Mouse (Mus musculus): ENCODE results near the gene Gm28041. TPM values are rescaled to one million over a fixed set of nuclear protein-coding genes. Genes with fewer than 3 reads are reported as not detected.
"Not testable (repeated sequence)": the region's sequence is repeated elsewhere in the genome, so short reads cannot be mapped to it uniquely, and the experiment has no call there.

The Gm28041 gene
- polyA plus RNA-seq (2015; fragmentation: Nextera tagmentation; extraction: Ambion mirVana) = 0.20 and 0.23 TPM in 2 replicates

DNA sequence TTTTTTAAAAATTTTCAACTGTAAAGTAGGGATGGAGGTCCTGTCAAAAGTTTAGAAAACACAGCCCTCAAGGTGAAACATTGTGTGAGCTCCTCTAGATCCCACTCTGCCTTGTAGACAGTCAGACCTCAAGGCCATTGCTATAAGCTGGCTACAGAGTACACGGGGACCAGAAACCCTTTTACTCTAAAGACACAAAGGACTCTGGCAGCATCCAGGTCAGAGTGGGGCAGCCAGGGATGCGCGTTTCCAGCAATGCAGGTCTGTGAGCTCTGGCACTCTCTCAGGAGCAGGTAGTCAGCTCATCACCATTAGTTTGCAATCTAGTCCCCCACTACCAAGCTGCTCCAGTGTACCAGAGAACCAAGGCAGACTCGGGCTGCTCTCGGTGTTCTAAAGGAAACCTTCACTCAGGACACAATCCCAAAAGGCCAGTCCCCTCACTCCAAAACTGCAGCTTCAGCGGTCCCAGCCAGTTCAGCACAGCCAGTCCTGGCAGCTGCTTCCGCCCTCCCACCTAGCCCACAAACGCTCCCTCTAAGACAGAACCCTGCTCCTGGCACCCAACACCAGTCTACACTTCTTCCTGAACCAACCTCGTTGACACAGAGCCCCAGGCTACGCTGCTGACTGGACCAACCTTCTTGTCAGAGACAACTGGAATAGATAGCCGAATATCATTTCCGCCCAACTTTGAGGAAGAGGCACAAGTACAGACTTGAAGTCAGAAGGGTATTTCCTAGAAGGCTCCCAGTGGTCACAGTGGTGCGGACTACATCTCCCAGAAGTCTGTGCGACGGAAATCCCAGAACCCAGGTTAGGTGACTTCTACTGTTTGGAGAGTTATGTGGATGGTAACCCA is at the start of gene Gm28041, which contains the start of gene Zfp456:
Gene Gm28041 (minus strand): TSS at position 684 of the 862 bp plus-strand sequence.
Gene Zfp456 (minus strand): TSS at position 761 of the 862 bp plus-strand sequence.
- 15% methylated on average over 13 of the region's 15 CpGs for WGBS
- H3K27ac ChIP-seq; H3K27me3 ChIP-seq (ENCODE audit: insufficient read depth, low read length); H3K9me3 ChIP-seq (replicated peaks; ENCODE audit: low read length); H3K36me3 ChIP-seq (ENCODE audit: insufficient read depth, low read length); H3K9ac ChIP-seq (ENCODE audit: low read depth, low read length); H3K4me1 ChIP-seq (replicated peaks; ENCODE audit: insufficient read depth, low read length): not testable (repeated sequence)
- DNase-seq (ENCODE audit: low spot score) (peak; percentile 82), ATAC-seq (replicated peaks; ENCODE audit: low FRiP score, low read depth) (peak; percentile 93)
- peak within 1 kb of the TSS; percentile 37 for H3K4me3 ChIP-seq (replicated peaks; ENCODE audit: low read depth, low read length)
- H3K4me2 ChIP-seq (ENCODE audit: low read length) = peak within 1 kb of the TSS; percentile 60

- WGBS = 90% methylated on average over 2 of the region's 2 CpGs
- H3K27me3 ChIP-seq (ENCODE audit: insufficient read depth, low read length) = not testable (repeated sequence)
Observed at GRCm38 (mm10) chr13:67422532-67422931, 47.0 kb upstream of the Gm28041 start.

GRCm38 (mm10) chr13:67421207-67421857 is 45.8 kb upstream of the Gm28041 start, which contains the start of gene Zfp459:
Gene Zfp459, minus strand, starts transcription at chr13:67421418.
- ATAC-seq (replicated peaks; ENCODE audit: low FRiP score, low read depth) (peak; percentile 81), DNase-seq (ENCODE audit: low spot score) (peak; percentile 58)
- Histone ChIP-seq H3K27me3 (ENCODE audit: insufficient read depth, low read length) (no peaks in the 10 kb centered on the region; the same call in 1 of the 2 replicates), H3K9ac (ENCODE audit: low read depth, low read length) (peak within 1 kb of the TSS; percentile 51), H3K27ac (no peak within 1 kb of the TSS), H3K9me3 (replicated peaks; ENCODE audit: low read length) (no peaks in the 10 kb centered on the region), H3K4me2 (ENCODE audit: low read length) (peak within 1 kb of the TSS; percentile 84), H3K4me1 (replicated peaks; ENCODE audit: insufficient read depth, low read length) (no peaks in the 10 kb centered on the region), H3K4me3 (replicated peaks; ENCODE audit: low read depth, low read length) (peak within 1 kb of the TSS; percentile 61), H3K36me3 (ENCODE audit: insufficient read depth, low read length) (no peaks in the 10 kb centered on the region)
- TF ChIP-seq CTCF (IDR thresholded peaks at IDR 0.05; ENCODE audit: low read depth) = no peak
- under 1% methylated on average over 22 of the region's 22 CpGs for WGBS

More at GRCm38 (mm10) chr13:67422532-67422931, 47.0 kb upstream of the Gm28041 start:
- H3K36me3 ChIP-seq (ENCODE audit: insufficient read depth, low read length); DNase-seq (ENCODE audit: low spot score); H3K4me1 ChIP-seq (replicated peaks; ENCODE audit: insufficient read depth, low read length); H3K4me3 ChIP-seq (replicated peaks; ENCODE audit: low read depth, low read length); H3K9ac ChIP-seq (ENCODE audit: low read depth, low read length); H3K4me2 ChIP-seq (ENCODE audit: low read length); ATAC-seq (replicated peaks; ENCODE audit: low FRiP score, low read depth); H3K27ac ChIP-seq; H3K9me3 ChIP-seq (replicated peaks; ENCODE audit: low read length): not testable (repeated sequence)

DNA sequence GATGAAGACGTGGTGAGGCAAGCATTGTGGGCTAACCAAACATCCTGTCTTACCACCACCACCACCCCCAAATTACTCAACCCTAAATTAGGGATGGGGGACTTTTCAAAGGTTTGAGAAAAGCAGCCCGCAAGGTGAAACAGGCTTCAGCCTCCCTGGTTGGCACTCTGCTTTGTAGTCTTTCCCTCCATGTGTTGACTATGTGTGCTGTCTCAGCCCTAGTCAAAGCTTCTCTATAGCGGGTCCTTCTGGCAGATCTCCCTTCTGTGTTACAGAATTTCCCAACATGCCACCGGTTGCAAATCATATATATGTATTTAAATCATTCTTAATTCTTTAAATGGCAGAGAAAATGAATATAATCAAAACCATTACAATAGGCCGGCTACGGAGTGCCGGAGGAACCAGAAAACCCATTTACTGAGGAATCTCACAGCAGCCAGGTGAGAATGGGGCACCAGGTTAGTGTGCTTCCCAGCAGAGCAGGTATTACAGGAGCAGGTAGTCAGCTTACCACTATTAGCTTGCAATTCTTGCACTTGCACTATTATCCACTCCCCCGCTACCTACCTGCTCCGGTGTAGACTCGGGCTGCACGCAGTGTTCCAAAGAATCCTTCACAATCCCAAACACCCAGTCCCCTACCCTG is 45.1 kb upstream of the Gm28041 start:
- H3K9ac ChIP-seq (ENCODE audit: low read depth, low read length) = peak overlapping the region; percentile 51
- H3K27ac ChIP-seq = no peak overlapping the region
- ATAC-seq (replicated peaks; ENCODE audit: low FRiP score, low read depth) (peak; percentile 34; the same call in 1 of the 2 replicates), DNase-seq (ENCODE audit: low spot score) (no peak)
- H3K9me3 ChIP-seq (replicated peaks; ENCODE audit: low read length) = no peaks in the 10 kb centered on the region
- no peaks in the 10 kb centered on the region; the same call in 1 of the 2 replicates for H3K27me3 ChIP-seq (ENCODE audit: insufficient read depth, low read length)
- 33% methylated on average over 11 of the region's 11 CpGs for WGBS
- no peaks in the 10 kb centered on the region for H3K4me1 ChIP-seq (replicated peaks; ENCODE audit: insufficient read depth, low read length)
- H3K4me3 ChIP-seq (replicated peaks; ENCODE audit: low read depth, low read length) = peak overlapping the region; percentile 61
- TF ChIP-seq CTCF (IDR thresholded peaks at IDR 0.05; ENCODE audit: low read depth) = no peak
- H3K4me2 ChIP-seq (ENCODE audit: low read length) = peak overlapping the region; percentile 84
- H3K36me3 ChIP-seq (ENCODE audit: insufficient read depth, low read length) = no peaks in the 10 kb centered on the region

DNA sequence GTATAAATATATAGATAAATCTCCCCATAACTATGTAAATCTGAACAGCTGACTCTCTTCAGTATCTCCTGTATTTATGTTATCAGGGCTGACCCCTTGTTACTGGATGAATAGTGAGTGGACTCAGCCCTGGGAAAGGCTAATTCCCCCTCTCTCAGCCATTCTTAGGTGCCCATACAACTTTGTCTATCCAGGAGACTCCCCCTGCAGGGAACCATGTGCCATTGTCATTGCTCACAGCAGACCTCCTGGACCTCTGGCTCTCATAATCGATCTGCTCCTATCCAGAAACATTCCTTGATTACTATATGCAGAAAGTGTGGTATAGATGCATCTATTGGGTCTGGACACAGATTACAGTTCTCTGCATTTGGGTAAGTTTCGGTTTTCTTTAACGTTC is 41.3 kb upstream of the Gm28041 start:
- Histone ChIP-seq H3K4me2 (ENCODE audit: low read length) (no peak overlapping the region), H3K9me3 (replicated peaks; ENCODE audit: low read length) (no peaks in the 10 kb centered on the region), H3K9ac (ENCODE audit: low read depth, low read length) (no peak overlapping the region), H3K27ac (no peak overlapping the region), H3K36me3 (ENCODE audit: insufficient read depth, low read length) (no peaks in the 10 kb centered on the region), H3K27me3 (ENCODE audit: insufficient read depth, low read length) (no peaks in the 10 kb centered on the region), H3K4me1 (replicated peaks; ENCODE audit: insufficient read depth, low read length) (no peaks in the 10 kb centered on the region), H3K4me3 (replicated peaks; ENCODE audit: low read depth, low read length) (no peak overlapping the region)
- ATAC-seq (replicated peaks; ENCODE audit: low FRiP score, low read depth) = no peak
- peak; percentile 2 for DNase-seq (ENCODE audit: low spot score)
- WGBS = 92% methylated on average over 3 of the region's 3 CpGs
- peak; percentile 14; the same call in 1 of the 2 replicates for TF ChIP-seq CTCF (IDR thresholded peaks at IDR 0.05; ENCODE audit: low read depth)

- H3K4me2 ChIP-seq (ENCODE audit: low read length) = no peak overlapping the region
Observed at GRCm38 (mm10) chr13:67415759-67416158, 40.2 kb upstream of the Gm28041 start.

More at GRCm38 (mm10) chr13:67415759-67416158, 40.2 kb upstream of the Gm28041 start:
- no peak for TF ChIP-seq CTCF (IDR thresholded peaks at IDR 0.05; ENCODE audit: low read depth)
- Histone ChIP-seq H3K4me3 (replicated peaks; ENCODE audit: low read depth, low read length) (no peak overlapping the region), H3K27ac (no peak overlapping the region), H3K36me3 (ENCODE audit: insufficient read depth, low read length) (no peaks in the 10 kb centered on the region), H3K27me3 (ENCODE audit: insufficient read depth, low read length) (no peaks in the 10 kb centered on the region), H3K9ac (ENCODE audit: low read depth, low read length) (no peak overlapping the region), H3K4me1 (replicated peaks; ENCODE audit: insufficient read depth, low read length) (no peaks in the 10 kb centered on the region), H3K9me3 (replicated peaks; ENCODE audit: low read length) (no peaks in the 10 kb centered on the region)
- WGBS = 93% methylated on average over 6 of the region's 6 CpGs
- ATAC-seq (replicated peaks; ENCODE audit: low FRiP score, low read depth) (no peak), DNase-seq (ENCODE audit: low spot score) (no peak)

All from kidney, postnatal 0 days (tissue).